Mouse (Mus musculus) intestine, embryonic 14.5 days (tissue): ENCODE data around the gene Tmem52b. TPM values are rescaled to one million over a fixed set of nuclear protein-coding genes. Genes with fewer than 3 reads are reported as not detected.
"Not testable (repeated sequence)": the region's sequence is repeated elsewhere in the genome, so short reads cannot be mapped to it uniquely, and the experiment has no call there.

Experiments used
- ATAC-seq: fragments of 200-750 bp; cut with Nextera tagmentation; replicated peaks from 2 replicates; pipeline ENCODE4 v1.8.0; 2017; ENCODE audit warnings: low read depth, moderate number of reproducible peaks, moderate TSS enrichment, moderate library complexity; ENCODE audit not compliant: low FRiP score, low TSS enrichment
- DNase-seq: peaks from one replicate; pipeline ENCODE4 v3.0.0-alpha.2; 2018; ENCODE audit warnings: low spot score
- H3K27ac ChIP-seq: fragments of 300-500 bp; sonication (generic); 2 replicates; pipeline ENCODE4 v1.5.1; 2014; ENCODE audit warnings: low read depth, mild to moderate bottlenecking, control low read depth
- H3K27me3 ChIP-seq: fragments of 300-500 bp; sonication (generic); replicated peaks from 2 replicates; pipeline ENCODE4 v1.6.1; 2014; ENCODE audit warnings: low read length, control low read depth; ENCODE audit not compliant: control insufficient read depth, insufficient read depth
- H3K36me3 ChIP-seq: fragments of 300-500 bp; sonication (generic); 2 replicates; pipeline ENCODE4 v1.6.1; 2014; ENCODE audit warnings: low read length, control low read depth; ENCODE audit not compliant: control insufficient read depth, insufficient read depth
- H3K4me1 ChIP-seq: fragments of 300-500 bp; sonication (generic); replicated peaks from 2 replicates; pipeline ENCODE4 v1.6.1; 2014; ENCODE audit warnings: low read length, control low read depth, mixed read lengths; ENCODE audit not compliant: control insufficient read depth, insufficient read depth
- H3K4me2 ChIP-seq: fragments of 300-500 bp; sonication (generic); 2 replicates; pipeline ENCODE4 v1.6.1; 2014; ENCODE audit warnings: low read length
- H3K4me3 ChIP-seq: fragments of 300-500 bp; sonication (generic); 2 replicates; pipeline ENCODE4 v1.5.1; 2014; ENCODE audit warnings: low read depth, low read length, control low read depth, mixed read lengths
- H3K9ac ChIP-seq: fragments of 300-500 bp; sonication (generic); 2 replicates; pipeline ENCODE4 v1.6.1; 2014; ENCODE audit warnings: mild to moderate bottlenecking, low read length
- H3K9me3 ChIP-seq: fragments of 300-500 bp; sonication (generic); 2 replicates; pipeline ENCODE4 v1.6.1; 2016; ENCODE audit warnings: low read length, control low read depth; ENCODE audit not compliant: control insufficient read depth
- WGBS: fragments of 180-500 bp; shearing (Covaris S2); extraction: QIAGEN DNeasy Blood & Tissue Kit; methylation state at CpG from one replicate; pipeline ENCODE4 v1.1.7; 2014; 5-methylcytosine and 5-hydroxymethylcytosine counted together
- polyA plus RNA-seq: library from polyadenylated mRNA; unstranded; fragments of >200 nt; fragmentation: Nextera tagmentation; extraction: Ambion mirVana; gene quantifications from 2 replicates; pipeline ENCODE4 v1.2.1, GENCODE M21; 2014

The Tmem52b gene
- 0.23 TPM in 2 replicates for polyA plus RNA-seq

DNA sequence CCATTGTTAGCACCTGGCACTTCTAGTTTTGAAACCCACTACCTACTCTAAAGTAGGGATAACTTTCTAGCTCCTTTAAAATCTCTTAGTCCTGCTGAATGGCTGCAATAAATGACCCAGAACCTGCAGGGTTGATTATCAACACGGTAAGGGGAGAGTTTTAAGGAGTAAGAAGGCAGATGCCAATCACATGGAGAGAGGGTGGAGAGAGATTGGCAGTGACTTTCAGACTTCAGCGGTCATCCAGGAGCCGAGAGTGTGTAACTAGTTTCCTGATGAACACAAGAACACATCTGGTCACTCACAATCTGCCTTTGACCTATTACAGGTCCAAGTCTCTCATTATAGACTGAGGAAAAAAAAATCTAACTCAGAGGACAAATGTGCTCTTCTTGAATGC lies at the start of gene Tmem52b:
Gene Tmem52b, plus strand, starts transcription at position 189 of the 400 bp plus-strand sequence.
- no peaks in the 10 kb centered on the region for H3K9me3 ChIP-seq
- H3K4me1 ChIP-seq: peaks cover 22% of the 10 kb centered on the region
- no peak within 1 kb of the TSS for H3K9ac ChIP-seq
- DNase-seq: no peak
- peak within 1 kb of the TSS; percentile 15 for H3K4me2 ChIP-seq
- no peaks in the 10 kb centered on the region for H3K36me3 ChIP-seq
- no peak for ATAC-seq
- H3K4me3 ChIP-seq: no peak within 1 kb of the TSS
- WGBS: 63% methylated on average over 3 of the region's 3 CpGs
- H3K27me3 ChIP-seq: no peaks in the 10 kb centered on the region
- peak within 1 kb of the TSS; percentile 54 for H3K27ac ChIP-seq

DNA sequence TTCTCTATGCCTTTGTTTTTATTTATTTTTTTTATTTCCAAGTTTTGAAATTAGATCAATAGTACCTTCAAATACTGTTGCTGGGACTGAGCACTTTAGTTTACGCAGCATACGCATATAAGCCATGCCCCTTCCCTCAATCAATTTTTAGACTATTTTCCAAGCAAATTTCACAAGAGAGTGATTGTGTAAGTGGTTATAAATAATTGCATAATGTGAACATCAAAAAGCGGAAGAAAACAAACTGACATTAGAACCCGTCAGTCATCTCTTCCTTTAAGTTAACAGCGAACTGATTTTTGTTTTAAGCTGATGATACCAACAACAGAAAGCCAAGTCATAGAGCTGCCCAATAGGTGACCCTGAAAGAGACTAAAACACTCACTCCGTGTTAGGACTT lies 41.0 kb upstream of the Tmem52b start:
- ATAC-seq: no peak
- 92% methylated on average over 6 of the region's 6 CpGs for WGBS
- no peak overlapping the region for H3K27ac ChIP-seq
- H3K36me3 ChIP-seq: no peaks in the 10 kb centered on the region
- no peak overlapping the region for H3K9ac ChIP-seq
- H3K27me3 ChIP-seq: no peaks in the 10 kb centered on the region
- H3K4me3 ChIP-seq: no peak overlapping the region
- DNase-seq: no peak
- H3K4me2 ChIP-seq: no peak overlapping the region
- H3K4me1 ChIP-seq: no peaks in the 10 kb centered on the region
- H3K9me3 ChIP-seq: no peaks in the 10 kb centered on the region

DNA sequence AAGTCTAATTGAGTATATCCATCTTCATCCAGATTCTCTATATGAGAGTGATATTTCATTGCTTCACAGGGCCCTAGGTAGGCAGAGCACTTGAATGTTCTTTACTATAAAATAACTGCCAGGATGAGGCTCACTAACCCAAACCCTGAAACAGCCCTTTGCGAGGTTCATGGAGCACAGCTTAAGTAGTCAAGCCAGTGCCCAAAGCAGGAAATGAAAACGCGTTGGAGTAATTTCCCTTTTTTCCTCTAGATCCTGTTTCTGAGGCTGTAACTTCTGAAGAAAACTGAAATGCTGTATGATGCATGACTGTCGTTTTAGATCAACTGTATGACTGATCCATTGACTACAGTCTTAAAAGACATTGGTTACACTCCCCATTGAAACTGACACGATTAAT lies 39.7 kb upstream of the Tmem52b start:
- H3K9me3 ChIP-seq: no peaks in the 10 kb centered on the region
- no peak for ATAC-seq
- no peak overlapping the region for H3K27ac ChIP-seq
- WGBS: 83% methylated on average over 5 of the region's 5 CpGs
- no peaks in the 10 kb centered on the region for H3K27me3 ChIP-seq
- H3K4me1 ChIP-seq: no peaks in the 10 kb centered on the region
- no peak overlapping the region for H3K9ac ChIP-seq
- H3K4me2 ChIP-seq: no peak overlapping the region
- H3K36me3 ChIP-seq: no peaks in the 10 kb centered on the region
- no peak overlapping the region for H3K4me3 ChIP-seq
- no peak for DNase-seq

DNA sequence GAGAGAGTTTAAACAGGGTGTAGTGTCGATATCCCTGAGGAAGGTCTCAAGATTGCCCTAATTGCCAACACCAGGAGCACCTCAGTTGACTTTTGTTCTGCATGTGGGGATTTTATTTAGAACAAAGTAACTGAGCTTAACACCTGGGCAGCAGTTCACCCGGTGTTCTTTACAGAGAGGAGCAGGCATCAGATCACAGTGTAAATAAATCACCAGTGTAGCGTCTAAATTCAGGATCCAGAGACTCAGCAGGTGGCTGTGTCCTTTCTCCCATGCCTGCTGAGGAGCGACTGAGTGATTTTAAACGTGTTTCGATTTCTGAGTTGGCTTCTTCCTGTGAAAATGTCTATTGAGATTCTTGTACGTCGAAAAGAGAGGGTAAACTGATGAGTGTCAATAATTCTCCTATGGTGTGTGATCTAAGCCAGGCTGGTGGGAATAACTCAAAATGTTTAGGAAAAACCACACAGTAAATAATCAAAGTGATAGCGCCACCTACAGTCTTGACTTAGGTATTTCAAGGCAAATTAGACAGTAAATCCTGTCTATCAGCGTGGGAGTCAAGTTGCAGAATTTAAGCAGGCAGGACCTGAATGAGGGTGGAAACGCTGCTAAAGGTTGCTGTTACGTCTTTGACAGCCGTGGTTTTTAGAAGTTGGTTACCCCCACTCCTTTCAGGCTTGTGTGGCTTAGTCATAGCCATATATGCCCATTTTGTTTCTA lies 35.8 kb upstream of the Tmem52b start:
- Histone ChIP-seq H3K27ac (no peak overlapping the region), H3K4me2 (no peak overlapping the region), H3K4me1 (0 out of 2 replicates have a peak, but pooled peaks cover 4% of the 10 kb centered on the region), H3K4me3 (no peak overlapping the region), H3K9me3 (no peaks in the 10 kb centered on the region), H3K27me3 (no peaks in the 10 kb centered on the region), H3K9ac (no peak overlapping the region), H3K36me3 (no peaks in the 10 kb centered on the region)
- no peak for ATAC-seq
- WGBS: 35% methylated on average over 13 of the region's 13 CpGs
- DNase-seq: no peak

DNA sequence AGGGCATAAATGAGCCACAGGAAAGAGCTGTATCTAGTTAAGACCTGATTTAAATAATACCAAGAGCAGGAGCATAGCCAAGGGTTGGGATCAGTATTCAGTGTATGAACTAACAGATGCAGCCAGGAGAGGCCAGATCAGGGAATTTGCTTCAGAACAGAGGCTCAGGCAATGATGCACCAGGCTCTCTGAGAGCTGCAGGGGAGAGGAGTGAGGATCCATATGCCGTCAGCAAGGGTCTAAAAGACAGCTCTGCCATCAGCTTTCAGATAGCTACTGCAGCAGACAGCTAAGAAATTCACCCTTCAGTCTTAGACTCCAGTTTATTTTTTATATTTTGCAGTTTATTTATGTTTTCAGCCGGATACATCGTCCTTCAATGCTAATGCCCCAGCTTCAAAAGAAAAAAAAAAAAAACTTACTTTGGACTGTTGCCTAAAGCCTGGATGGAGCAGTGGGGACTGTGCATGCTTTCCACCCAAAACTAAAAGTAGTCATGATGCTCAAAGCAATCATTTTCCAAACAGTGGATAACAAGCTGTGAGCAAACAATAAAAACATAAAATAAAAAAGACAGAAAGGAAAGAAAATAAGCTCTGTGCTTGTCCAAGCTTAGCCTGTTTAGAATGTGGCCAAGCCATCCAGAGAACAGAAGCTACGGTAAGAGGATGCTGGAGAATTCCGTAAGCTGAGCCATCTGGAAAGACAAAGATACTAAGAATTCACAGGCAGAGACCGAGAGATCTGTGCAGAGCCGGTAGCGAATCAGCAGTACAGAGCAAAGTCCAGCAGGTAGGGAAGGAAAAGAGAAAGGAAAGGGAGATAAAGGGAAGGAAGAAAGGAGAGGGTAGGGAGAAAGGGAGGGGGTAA lies 32.0 kb upstream of the Tmem52b start:
- no peak overlapping the region for H3K27ac ChIP-seq
- H3K36me3 ChIP-seq: no peaks in the 10 kb centered on the region

DNA sequence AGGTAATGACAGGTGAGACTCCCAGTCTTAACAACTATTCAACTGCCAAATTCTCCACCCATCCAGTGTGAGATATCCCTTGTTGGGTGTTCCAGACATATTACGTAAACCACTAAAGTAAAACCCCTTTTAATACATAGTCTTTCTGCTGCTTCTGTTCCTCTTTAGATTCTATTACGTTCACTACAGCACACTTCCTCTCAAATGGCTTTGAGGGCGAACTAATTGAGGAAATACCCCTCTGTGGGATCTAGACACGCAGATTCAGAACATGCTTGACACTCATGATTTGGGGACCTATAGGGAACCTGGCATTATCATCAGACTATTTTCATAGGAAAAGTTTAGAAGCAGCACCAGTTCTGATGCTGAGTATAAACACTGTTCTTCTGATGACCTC lies 17.4 kb upstream of the Tmem52b start:
- WGBS: 76% methylated on average over 4 of the region's 4 CpGs
- Histone ChIP-seq H3K4me1 (no peaks in the 10 kb centered on the region), H3K27me3 (no peaks in the 10 kb centered on the region), H3K9me3 (no peaks in the 10 kb centered on the region), H3K36me3 (no peaks in the 10 kb centered on the region), H3K4me3 (no peak overlapping the region), H3K4me2 (no peak overlapping the region), H3K27ac (no peak overlapping the region), H3K9ac (no peak overlapping the region)
- DNase-seq (no peak), ATAC-seq (no peak)

More for the DNA sequence above, 32.0 kb upstream of the Tmem52b start:
- Histone ChIP-seq H3K27me3 (no peaks in the 10 kb centered on the region), H3K9me3 (no peaks in the 10 kb centered on the region), H3K4me3 (no peak overlapping the region), H3K4me2 (no peak overlapping the region), H3K4me1 (0 out of 2 replicates have a peak, but pooled peaks cover 4% of the 10 kb centered on the region), H3K9ac (no peak overlapping the region)
- ATAC-seq: no peak
- no peak for DNase-seq
- 58% methylated on average over 8 of the region's 8 CpGs for WGBS

DNA sequence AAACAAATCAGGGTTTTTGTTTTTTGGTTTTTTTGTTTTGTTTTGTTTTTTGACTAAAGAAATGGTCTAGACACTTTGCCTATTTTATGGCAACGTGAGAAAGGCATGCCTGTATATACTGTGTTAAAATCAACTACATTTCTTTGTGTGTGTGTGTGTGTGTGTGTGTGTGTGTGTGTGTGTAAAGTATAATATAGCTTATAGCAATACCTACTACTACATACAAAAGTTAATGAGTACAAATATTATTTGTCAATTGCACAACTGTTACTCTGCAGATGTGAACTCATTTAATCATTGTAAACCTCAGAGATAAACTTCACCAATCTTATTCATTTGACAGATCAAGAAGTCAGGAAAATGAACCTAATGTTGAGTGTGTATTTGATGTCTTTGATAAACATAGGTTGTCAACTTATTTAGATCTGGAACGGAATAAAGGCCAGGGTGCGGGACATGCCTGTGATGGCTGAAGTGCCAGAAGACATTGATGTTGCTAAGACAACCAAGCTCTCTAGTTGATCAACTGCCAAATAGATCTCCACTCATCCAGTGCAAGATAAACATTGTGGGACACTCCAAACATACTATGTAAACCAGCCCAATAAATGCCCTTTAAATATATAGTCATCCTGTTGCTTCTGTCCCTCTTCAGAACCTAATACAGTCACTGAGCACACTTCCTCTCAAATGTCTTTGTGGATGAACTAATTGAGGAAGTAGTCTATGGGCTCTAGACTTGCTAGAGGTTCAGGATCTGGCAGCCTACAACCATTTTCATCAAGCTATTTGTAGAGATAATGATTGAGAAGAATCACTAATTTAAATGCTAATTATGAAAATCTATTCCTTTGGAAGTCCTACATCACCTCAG lies 14.8 kb upstream of the Tmem52b start:
- no peak overlapping the region for H3K4me3 ChIP-seq
- DNase-seq (no peak), ATAC-seq (no peak)
- no peaks in the 10 kb centered on the region for H3K4me1 ChIP-seq
- H3K9me3 ChIP-seq: no peaks in the 10 kb centered on the region
- 79% methylated on average over 3 of the region's 3 CpGs for WGBS
- H3K27ac ChIP-seq: no peak overlapping the region
- no peak overlapping the region for H3K4me2 ChIP-seq
- H3K36me3 ChIP-seq: no peaks in the 10 kb centered on the region
- no peak overlapping the region for H3K9ac ChIP-seq
- no peaks in the 10 kb centered on the region for H3K27me3 ChIP-seq

DNA sequence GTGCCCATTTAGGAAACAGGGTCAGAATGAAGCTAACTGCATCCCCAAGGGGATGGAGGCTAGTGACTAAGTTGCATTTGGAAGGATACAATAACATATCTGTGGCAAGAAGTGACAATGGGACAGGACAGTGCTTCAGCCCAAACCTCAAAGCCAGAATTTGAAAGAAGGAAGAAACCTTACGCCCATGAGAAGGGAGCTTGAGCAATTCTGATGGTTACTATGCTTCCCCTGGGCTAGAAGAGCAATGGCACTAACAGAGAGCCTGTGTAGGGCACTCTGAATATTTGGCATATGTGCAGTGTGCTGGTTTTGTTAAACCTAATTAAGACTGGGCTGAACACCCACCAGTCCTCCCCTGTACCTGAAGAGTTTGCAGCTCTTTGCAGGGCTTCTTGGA lies 12.8 kb upstream of the Tmem52b start:
- H3K9me3 ChIP-seq, H3K4me1 ChIP-seq, H3K36me3 ChIP-seq, ATAC-seq, H3K9ac ChIP-seq, H3K4me2 ChIP-seq, H3K27ac ChIP-seq, DNase-seq, H3K4me3 ChIP-seq, H3K27me3 ChIP-seq: not testable (repeated sequence)
- 79% methylated on average over 1 of the region's 1 CpGs for WGBS
